Mouse (Mus musculus) testis, adult 2 months (tissue): Measurements from ENCODE around the gene Suclg2.

Experiments
- CTCF ChIP-seq: fragments of 200-500 bp; IDR thresholded peaks from 2 replicates; pipeline ENCODE4 v1.5.1; 2012; ENCODE audit warnings: low read depth, mild to moderate bottlenecking, inconsistent platforms, low read length, moderate library complexity; ENCODE audit not compliant: control insufficient read depth, insufficient read depth, insufficient replicate concordance
- POLR2A ChIP-seq: fragments of 200-500 bp; IDR thresholded peaks from 2 replicates; pipeline ENCODE4 v1.6.1; 2012; ENCODE audit warnings: low read depth, mild to moderate bottlenecking, inconsistent platforms, low read length, moderate library complexity; ENCODE audit not compliant: control insufficient read depth

DNA sequence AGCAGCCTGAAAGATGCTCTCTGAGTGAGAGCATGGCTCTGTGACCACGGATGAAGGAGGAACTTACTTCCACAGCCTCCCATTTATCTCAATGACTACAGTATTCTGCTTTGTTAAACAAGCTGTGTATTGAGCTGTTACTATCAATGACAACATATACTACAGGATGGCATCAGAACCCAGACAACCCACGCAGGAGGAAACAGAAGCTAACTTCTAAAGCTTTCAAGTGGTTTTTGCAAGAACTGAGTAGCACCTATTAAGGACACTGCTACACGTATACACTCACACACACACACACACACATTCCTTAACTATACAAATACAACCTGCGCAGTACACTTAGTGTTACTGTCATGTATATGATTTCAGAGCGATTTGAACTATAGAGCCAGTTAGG, 202.9 kb downstream of the Suclg2 start:
- no peak for TF ChIP-seq CTCF
- no peak for TF ChIP-seq POLR2A
